Mouse (Mus musculus) ZHBTc4 (cell line): ENCODE measurements around the gene Ddx24.
"Not testable (repeated sequence)": the region's sequence is repeated elsewhere in the genome, so short reads cannot be mapped to it uniquely, and the experiment has no call there.

Source experiments
- DNase-seq: peaks from one replicate; pipeline ENCODE4 v3.0.0-alpha.2; 2011; ENCODE audit warnings: low read depth, low spot score

The Ddx24 gene

DNA sequence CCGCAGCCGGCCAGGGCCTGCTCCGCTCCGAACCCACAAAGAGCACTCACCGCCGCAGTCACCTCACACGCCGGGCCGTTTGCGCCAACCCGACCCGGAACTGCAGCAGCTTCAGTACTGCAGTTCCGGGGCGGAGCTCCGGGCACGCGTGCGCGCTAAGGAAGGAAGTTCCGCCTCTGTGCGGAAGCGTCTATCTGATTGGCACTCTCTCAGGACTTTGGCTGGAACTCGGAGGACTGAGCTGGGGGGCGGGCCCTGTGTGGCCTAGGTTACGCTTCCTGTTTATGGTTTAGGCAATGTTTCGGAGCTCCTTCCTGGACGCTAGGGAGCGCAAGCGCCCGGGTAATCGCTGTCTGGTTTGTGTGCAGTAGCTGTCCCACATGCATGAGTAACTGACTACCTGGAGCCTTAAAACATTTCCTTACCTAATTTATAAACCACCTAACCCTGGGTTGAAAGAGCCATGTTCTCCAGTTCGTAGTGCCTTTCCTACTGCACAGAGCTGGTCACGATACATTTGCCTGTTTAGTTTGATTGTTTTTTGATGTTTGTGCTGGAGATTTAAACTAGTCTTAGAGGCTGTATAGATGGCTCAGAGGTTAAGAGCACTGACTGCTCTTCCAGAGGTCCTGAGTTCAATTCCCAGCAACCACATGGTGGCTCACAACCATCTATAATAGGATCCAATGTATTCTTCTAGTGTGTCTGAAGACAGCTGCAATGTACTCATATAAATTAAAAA, at the start of gene Ddx24:
Gene Ddx24, minus strand, starts transcription at position 102 of the 742 bp plus-strand sequence.
- peak; percentile 99 for DNase-seq

DNA sequence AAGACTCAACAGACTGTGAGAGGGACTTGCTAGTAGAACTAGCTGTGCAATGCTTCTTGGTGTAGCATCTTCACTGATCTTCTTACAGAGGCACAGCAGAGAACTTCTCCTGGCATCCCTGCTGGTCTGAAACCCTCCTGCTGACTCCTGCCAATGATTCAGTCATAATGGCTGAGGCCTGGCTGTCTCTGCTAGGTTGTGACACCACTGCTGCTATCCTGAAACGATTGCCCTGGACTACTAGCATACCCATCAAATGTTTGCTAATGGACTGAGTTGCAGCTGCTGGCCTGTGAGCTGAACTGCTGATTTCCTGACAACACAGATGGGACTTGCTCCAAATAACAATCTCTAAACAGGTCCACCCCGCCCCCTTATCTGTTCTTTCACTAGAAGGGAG, 48.9 kb upstream of the Ddx24 start:
- DNase-seq: no peak

DNA sequence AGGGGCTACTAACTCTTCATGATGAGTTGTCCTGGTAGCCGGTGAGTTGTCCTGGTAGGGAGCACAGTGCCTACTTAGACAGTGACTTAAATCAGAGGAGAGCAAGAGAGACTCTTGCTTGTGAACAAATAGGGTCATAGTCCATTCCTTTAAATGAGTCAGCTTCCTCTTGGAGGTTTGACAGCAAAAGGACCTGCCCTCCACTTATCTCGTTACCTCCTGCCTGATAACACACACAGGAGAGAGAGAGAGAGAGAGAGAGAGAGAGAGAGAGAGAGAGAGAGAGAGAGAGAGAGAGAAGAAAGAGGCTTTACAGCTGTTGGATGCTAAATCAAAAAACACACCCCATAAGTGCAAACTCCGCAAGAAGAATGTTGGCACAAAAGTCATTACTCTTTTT, 31.5 kb upstream of the Ddx24 start, which contains the start of gene Ifi27l2b:
Gene Ifi27l2b, minus strand, starts transcription at position 84 of the 400 bp plus-strand sequence.
- no peak for DNase-seq

DNA sequence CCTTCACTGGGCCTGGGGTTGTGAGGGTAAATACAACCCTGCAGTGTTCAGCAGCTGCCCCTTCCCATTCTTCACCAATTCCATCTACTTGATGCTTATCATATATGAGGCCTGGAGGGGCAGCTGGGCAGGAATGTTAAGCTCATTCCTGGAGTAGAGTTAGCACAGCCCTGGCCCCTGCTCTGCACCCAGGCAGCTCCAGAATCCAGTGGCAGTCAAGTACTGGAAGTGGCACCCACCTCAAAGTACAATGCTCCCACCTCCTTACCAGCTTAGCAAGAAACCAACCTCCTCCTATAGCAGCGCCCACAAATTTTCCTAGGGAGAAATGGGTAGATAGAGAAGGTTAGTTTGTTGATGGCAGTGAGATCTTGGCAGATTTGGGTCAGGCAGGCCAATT, 31.1 kb upstream of the Ddx24 start:
- DNase-seq: not testable (repeated sequence)

DNA sequence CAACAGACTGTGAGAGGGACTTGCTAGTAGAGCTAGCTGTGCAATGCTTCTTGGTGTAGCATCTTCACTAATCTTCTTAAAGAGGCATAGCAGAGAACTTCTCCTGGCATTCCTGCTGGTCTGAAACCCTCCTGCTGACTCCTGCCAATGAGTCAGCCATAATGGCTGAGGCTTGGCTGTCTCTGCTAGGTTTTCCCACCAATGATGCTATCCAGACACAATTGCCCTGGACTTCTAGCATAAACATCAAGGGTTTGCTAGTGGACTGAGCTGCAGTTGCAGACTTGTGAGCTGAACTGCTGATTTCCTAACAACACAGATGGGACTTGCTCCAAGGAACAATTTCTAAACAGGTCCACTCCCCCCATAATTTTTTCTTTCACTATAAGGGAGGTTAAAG, 27.7 kb upstream of the Ddx24 start:
- no peak for DNase-seq

DNA sequence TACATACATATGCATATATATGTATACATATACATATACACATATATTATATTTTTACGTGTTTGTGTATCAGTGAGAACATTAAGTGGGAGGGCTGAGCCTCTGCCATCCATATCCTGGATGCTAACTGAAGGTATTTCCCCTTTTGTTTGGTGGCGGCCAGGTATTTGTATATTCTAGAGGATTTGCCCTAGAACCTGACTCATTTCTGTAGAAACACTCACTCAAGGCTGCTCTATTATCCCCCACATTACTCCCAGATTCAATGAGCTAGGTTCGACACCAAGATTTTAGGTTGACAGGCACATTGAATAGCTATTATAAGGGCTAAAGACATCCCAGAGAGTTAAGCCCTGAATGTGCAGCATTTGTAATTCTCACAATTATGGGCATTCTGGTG, 19.4 kb upstream of the Ddx24 start:
- no peak for DNase-seq

DNA sequence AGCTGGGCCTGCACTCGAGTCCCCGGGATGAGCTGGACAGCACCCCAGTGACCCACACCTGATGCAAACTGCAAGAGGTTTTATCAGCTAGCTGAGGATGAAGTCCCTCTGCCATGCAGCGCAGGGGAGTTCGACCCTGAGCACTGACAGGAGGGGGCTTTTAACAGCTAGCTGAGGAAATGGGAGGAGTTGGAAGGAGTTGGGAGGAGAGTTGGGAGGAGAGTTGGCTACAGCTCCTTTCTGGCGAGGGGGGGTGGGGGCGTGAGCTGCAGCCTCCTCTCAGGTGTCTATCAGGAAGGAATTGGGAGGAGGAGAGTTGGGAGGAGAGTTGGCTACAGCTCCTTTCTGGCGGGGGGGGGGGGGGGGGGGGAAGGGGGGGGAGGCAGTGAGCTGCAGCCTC, 18.6 kb upstream of the Ddx24 start:
- not testable (repeated sequence) for DNase-seq

DNA sequence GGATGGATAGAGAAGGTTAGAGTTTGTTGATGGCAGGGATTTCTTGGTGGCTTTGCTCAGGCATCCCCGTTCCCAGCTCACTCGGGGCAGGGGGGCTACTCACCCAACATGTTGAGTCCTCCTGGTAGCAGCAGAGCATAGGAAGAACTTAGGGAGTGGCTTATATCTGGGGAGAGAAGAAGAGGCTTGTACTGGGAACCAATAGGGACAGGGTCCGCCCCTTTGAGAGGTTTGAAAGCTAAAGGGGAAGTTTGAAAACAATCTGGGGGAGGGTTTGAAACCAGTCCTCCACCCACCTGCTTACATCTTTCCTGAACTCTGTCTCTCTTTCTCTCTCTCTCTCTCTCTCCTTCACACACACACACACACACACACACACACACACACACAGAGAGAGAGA, 17.9 kb upstream of the Ddx24 start, which contains the start of gene Ifi27l2a:
Gene Ifi27l2a, minus strand, starts transcription at position 157 of the 400 bp plus-strand sequence.
- no peak for DNase-seq

DNA sequence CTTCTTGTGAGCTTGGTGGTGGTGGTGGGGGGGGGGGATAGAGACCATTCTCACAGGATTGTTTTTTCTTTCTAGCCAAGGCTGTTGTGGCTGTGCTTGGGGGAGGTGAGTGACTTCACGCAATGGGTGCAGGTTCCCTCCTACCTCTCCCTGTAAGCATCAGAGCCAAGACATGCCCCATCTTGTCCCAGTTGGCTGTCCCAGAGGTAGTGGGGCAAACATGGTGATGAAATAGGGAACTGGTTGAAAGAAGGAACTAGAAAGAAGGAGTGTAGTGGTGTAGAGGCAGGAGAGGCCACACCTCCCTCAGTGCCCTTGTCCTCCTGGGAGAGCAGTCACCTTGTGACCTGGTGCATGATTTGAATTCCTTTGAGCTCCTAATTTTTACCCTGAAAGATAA, 12.0 kb upstream of the Ddx24 start:
- no peak for DNase-seq

DNA sequence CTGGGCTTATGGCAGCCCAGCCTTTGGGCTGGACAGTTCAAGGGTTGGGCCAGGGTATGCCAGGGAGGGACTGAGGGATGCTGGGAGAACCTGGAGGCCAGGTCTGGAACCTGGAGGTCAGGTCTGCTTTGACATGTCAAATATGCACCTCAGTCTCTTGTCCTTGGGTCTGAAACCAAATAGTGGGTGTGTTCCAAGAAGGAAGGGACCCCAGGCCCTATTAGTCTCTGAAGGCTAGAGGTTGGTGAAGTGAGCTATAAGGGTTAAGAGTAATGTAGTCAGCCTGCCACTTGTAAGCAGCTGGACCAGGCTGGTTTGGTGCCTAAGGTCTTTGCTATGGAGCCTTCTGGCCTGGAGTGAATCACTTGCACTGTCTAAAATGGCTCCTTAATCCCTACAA, 9.2 kb upstream of the Ddx24 start:
- no peak for DNase-seq

DNA sequence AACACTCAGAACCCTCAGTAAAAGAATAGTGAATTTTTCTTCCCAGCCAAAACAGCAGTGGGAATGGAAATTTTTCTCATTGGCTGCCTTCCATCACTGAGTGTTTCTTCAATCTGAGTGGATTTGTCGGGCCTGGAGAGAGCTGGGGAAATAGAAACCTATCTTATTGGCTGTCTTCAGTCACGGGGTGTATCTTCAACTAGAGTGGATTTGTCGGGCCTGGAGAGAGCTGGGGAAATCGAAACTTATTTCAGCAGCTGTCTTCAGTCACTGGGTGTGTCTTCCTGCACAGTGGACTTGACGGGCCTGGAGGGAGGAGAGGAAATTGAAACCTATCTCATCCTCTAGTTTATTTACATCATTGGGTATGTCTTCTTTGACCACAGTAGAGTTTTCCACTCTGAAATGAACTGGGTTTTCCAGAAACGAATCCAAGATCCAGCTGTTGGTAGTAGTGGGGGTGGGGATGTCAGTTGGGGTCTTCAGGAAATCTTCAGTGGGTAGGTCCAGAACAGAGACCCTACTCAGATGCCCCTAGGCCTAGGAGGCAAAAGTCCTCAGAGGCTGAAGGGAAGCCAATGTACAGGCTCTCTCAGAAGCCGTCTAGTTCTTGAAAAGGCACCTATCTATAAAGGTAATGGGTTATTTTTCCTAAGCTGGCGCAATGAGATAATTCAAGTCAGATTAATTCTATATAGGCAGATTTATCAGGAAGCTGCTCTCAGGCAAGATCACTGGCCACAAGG, 8.5 kb upstream of the Ddx24 start, which contains the start of gene Ifi27:
Gene Ifi27, plus strand, starts transcription at position 226 of the 746 bp plus-strand sequence.
- peak; percentile 6 for DNase-seq

DNA sequence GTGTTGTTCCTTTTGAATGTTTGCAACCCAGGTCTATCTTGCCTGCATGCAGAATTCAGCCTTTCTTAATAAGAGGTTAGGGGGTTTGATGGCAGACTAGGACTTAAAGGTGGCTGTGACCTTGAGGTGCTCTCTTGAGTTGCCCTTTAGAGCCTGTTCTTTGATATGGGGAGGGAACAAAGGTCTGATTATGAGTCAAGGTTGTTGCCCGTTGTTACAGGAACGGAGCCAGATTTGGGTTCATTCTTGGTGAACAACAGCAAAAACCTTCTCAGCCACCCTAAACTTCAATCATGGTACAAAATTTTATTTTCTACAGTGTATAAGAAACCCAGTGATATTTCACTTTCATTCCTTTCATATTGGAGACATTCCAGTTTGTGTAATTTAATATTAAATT, 7.8 kb upstream of the Ddx24 start:
- DNase-seq: no peak

DNA sequence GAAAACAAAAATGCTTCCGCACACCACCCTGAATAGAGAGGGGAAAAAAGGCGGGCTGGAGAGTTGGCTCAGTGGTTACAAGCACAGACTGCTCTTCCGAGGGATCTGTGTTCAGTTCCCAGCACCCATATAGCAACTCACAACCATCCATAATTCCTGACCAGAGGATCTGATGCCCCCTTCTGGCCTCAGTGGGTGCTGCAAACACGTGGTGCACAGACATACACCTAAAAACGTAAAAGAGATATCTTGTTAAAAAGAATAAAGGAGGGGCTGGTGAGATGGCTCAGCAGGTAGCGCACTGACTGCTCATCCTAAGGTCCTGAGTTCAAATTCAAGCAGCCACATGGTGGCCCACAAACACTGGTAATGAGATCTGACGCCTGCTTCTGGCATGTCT, 1.1 kb upstream of the Ddx24 start:
- DNase-seq: peak; percentile 43

DNA sequence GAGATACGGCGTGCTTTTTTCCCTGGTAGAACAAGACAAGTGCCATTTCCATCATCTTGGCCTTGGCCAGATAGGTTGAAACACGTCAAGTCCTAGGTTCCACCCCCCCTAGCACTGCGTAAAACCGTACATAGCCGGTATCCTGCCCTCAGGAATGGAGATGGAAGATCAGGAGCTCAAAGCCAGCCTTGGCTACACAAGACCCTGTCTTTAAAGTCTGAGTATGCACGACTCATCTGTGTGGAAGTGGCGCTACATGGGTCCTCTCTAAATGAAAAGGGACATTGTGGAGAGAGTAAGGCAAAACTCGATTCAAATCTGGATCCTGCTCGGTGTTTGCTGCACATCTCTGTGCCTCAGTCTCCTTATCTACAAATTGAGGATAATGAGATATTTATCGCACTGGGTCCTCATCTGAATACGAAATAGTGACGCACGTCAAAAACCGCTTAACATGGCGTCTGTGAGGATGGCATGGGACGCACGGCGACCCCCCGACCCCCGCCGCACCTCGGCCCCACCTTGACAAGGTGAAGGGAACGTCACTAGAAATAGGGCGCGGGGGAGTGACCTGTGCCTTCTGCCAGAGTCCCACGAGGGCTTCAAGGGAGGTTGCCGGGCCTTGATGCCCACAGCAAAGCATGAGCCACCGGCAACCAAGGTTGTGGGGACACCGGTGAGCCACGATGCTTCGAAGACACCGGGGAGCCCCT, 458 bp downstream of the Ddx24 start:
- no peak for DNase-seq

DNA sequence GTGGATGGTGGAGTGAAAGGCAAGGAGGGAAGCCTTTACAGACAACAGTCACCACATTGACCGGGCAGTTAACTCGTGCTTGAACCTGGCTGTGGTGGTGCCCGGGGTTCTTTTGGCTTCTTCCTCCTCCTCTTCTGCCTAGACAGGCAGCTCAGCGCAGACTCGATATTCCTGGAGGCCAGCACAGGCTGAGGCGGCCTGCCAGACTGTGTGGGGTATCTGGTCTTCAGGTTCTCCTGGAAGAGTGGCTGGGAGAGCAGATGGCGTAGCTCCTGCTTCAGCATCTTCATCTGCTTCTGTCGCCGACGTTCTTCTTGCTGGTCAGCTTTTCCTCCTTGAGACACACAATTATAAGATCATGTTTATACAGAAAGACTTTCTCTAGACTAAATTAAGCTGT, 17.5 kb downstream of the Ddx24 start:
- no peak for DNase-seq

DNA sequence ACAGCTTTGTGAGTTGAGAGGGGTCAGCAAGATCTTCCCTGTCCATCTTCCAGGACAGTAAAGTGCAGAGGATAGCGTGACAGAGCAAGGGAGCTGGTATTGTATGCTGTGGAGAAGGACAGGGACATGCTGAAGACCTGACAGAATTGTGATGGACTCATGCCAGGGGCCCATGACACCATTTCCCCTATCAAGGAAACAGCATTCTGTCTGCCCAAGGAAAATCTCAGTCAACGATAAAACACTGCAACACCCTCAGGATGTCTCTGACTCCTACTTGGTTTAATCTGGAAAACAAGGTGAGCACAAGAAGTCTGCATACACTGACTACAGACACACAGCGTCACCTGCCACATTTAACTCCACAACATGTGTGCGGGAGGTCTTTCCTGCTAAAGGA, 17.9 kb downstream of the Ddx24 start, which contains the start of gene 9330161L09Rik:
Gene 9330161L09Rik, minus strand, starts transcription at position 101 of the 400 bp plus-strand sequence.
- DNase-seq: no peak

DNA sequence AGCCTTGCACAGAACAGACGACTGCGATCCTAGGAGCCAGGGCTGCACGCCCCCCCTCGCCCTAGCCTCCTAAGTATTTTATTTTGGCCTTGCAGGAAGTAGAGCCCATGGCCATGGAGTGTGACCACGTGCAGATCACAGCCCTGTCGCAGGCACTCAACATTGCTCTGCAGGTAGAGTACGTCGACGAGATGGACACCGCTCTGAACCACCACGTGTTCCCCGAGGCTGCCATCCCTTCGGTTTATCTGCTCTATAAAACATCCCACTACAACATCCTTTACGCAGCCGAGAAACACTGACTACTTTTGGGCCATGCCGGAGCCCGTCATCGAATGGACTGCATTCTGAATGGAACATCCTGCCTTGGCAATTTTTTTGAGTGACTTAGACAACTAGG, 21.5 kb downstream of the Ddx24 start:
- no peak for DNase-seq

DNA sequence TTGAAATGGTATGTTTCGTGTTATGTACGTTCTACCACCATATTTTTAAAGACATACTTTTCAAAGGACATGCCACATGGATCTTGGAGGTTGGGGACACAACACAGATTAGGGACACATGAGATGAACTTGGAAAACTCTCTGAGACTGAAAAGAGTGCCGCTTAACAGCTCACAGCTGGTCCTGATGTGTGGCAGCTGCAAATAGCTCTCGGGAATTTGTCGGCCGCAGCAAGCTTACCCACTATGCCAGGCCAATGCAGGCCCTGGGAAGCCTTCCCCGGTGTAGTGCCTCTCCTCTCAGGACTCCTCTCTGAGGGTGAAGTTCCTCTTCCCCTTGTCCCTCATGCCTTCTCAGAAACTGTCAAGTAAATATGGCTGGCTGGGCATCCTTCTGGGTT, 28.9 kb downstream of the Ddx24 start:
- no peak for DNase-seq

DNA sequence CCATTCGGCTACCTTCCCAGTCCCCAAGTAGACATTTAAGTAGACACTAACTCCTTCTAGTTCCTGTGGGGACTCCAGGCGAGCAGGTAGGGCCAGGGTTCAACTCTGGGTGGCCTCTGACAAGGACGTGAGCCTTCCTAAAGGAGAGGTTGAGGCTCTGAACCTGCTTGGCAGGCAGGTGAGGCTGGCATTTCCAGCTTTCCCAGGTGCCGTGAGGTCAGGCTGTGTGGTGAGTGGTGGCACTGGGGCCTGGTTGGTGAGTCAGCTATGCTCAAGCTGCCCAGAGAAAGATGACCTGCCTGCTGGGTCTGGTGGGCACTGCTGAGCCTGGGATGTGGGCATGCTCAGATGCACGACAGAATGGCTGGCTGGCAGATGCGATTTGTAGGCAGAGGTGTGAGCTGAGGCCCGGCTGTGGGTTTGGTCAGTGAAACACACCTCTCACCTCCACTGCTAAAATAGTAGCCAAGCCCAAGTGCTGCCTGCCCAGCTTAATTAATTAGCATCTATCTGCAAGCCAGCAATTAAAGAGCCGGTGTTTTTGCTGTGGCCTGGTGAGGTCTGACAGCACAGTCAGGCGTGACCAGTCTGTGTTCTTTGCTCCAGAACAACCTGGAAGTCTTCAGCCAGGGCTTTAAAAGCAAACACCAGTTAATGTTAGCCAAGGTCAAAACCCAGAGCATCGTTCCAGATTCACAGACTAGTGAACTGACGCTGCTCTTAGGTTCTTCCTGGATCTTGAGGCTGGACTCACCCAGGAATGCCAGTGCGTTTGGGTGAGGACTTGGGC, 29.9 kb downstream of the Ddx24 start:
- no peak for DNase-seq

DNA sequence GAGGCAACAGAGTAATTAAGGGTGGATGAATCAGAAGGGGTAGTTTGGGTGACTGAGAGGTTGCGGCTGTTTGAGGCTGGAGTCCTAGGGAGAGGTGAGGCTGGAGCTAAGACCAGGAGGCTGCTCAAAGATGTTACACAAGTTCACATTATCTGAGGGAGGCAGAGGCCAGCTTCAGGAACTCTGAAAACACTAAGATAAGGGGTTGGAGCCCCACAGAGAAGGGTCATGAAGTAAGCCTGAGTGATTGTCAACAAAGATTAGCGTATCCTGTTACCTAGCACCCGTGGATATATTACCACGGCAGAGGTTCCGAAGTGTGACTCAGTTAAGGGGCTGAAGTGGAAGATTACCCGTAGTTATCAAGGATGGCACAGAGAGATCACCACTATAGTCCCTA, 32.1 kb downstream of the Ddx24 start:
- DNase-seq: no peak

DNA sequence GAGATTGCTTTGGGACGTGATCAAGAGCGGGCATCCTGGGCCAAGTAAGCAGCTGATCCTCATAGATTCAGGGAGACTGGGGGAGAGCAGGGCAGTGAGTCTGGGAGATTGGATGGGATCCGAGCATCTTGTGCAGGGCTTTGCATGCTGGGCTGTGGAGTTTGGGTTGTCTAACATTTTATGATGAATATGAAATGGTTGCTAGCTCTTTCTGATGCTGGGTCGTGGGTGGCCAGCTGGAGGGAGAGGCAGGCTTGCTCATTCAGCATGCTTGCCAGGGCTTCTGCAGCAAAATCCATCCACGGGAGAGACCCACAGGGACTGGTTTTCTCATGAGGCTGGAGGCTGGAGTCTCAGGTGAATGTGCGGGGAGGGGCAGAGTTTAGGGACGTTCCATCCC, 34.5 kb downstream of the Ddx24 start:
- DNase-seq: no peak
